Mouse (Mus musculus) small intestine, adult 2 months (tissue): ENCODE measurements around the gene Mad1l1.

Experiments
- CTCF ChIP-seq: fragments of 200-500 bp; IDR thresholded peaks from 2 replicates; pipeline ENCODE4 v1.5.1; 2012; ENCODE audit warnings: low read depth, mild to moderate bottlenecking, control low read depth, inconsistent platforms, low read length, moderate library complexity, mixed read lengths; ENCODE audit not compliant: insufficient replicate concordance, insufficient read length; ENCODE audit errors: extremely low read depth
- POLR2A ChIP-seq: fragments of 200-500 bp; IDR thresholded peaks from 2 replicates; pipeline ENCODE4 v1.6.1; 2012; ENCODE audit warnings: low read depth, mild to moderate bottlenecking, control low read depth, inconsistent platforms, low read length, moderate library complexity

DNA sequence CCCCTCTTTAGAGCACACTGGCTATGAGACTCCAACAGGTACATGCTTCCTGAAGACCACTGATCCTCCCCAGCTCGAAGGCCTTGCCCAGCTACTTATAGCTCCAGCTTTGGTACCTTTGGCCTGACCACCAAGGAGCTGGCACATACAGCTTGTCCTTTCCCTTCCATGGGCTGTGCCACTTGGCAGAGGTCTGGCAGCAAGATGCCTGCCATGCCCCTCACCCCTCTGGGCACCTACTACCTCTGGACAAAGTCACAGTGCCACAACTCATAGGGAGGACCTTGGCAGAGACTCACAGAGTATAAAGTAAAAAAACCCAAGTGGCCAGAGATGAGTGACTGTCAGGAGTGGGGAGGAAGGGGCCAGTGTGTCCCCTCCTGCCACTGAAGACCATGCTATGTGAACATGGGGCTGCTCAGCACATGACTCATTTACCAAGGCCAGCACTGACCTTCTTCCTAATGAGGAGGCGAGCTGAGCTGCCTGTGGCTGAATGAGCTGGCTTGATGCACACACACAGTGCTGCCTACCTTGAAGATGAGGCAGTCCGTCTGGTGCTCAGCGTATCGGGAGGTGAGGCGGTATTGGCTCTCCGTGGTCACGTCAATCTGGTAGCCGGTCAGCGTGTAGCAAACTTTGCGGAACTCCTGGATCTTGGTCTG, 255.9 kb downstream of the Mad1l1 start:
- TF ChIP-seq CTCF (no peak), POLR2A (no peak)
